Mouse (Mus musculus) heart, postnatal 25 days (tissue): ENCODE measurements around the gene Ltbp2. TPM values are rescaled to one million over a fixed set of nuclear protein-coding genes. Genes with fewer than 3 reads are reported as not detected.

Experiments
- DNase-seq: peaks from one replicate; pipeline ENCODE4 v3.0.0; 2022; ENCODE audit warnings: low spot score
- intact Hi-C: fragments of 180-260 bp; cut with DNase I; formaldehyde crosslinking; loops from one replicate; pipeline ENCODE4 v1.15.1; 2025
- total RNA-seq, 2 experiments: library from RNA; stranded (reverse); gene quantifications; 2 replicates each; pipeline ENCODE4 v1.2.3; 2021

Gene Ltbp2
- total RNA-seq, 2 experiments from 2014 or later: 1.8 to 2.0 TPM

GRCm38 (mm10) chr12:84772726-84773441, 103.4 kb downstream of the Ltbp2 start, which contains the start of the genes Npc2 and Isca2:
TSS of gene Npc2 (minus strand) at chr12:84773152.
TSS of gene Isca2 (plus strand) at chr12:84773251.
- peak; percentile 99 for DNase-seq
- intact Hi-C loops: no loop called here

GRCm38 (mm10) chr12:84771981-84772520, 104.3 kb downstream of the Ltbp2 start:
- intact Hi-C loops: no loop called here
- DNase-seq: no peak

GRCm38 (mm10) chr12:84769624-84770023, 106.7 kb downstream of the Ltbp2 start:
- intact Hi-C loops: no loop called here
- no peak for DNase-seq

GRCm38 (mm10) chr12:84767510-84767909, 108.8 kb downstream of the Ltbp2 start:
- intact Hi-C loops: no loop called here
- DNase-seq: no peak

- DNase-seq: no peak
- intact Hi-C loops: no loop called here
Measured at GRCm38 (mm10) chr12:84766113-84766735, 110.1 kb downstream of the Ltbp2 start.

GRCm38 (mm10) chr12:84765506-84765905, 110.8 kb downstream of the Ltbp2 start:
- no peak for DNase-seq
- intact Hi-C loops: no loop called here

- intact Hi-C loops: no loop called here
- DNase-seq: no peak
Measured at GRCm38 (mm10) chr12:84764756-84765155, 111.6 kb downstream of the Ltbp2 start.

- intact Hi-C loops: no loop called here
Measured at GRCm38 (mm10) chr12:84763577-84764218, 112.6 kb downstream of the Ltbp2 start.

GRCm38 (mm10) chr12:84762532-84762931, 113.8 kb downstream of the Ltbp2 start:
- intact Hi-C loops: no loop called here
- no peak for DNase-seq

More at GRCm38 (mm10) chr12:84763577-84764218, 112.6 kb downstream of the Ltbp2 start:
- DNase-seq: no peak

- intact Hi-C loops: no loop called here
- DNase-seq: no peak
Measured at GRCm38 (mm10) chr12:84759063-84759462, 117.3 kb downstream of the Ltbp2 start.

- intact Hi-C loops: no loop called here
- DNase-seq: no peak
Measured at GRCm38 (mm10) chr12:84756016-84756415, 120.3 kb downstream of the Ltbp2 start.

GRCm38 (mm10) chr12:84755008-84755695, 121.2 kb downstream of the Ltbp2 start:
- intact Hi-C loops: loop anchor here (1.0 kb wide), 1 partner anchor 101 kb away; no protein-coding TSS in a partner anchor
- no peak for DNase-seq

GRCm38 (mm10) chr12:84752131-84752977, 124.0 kb downstream of the Ltbp2 start:
- intact Hi-C loops: no loop called here
- no peak for DNase-seq

GRCm38 (mm10) chr12:84750661-84751060, 125.7 kb downstream of the Ltbp2 start:
- intact Hi-C loops: no loop called here
- peak; percentile 33 for DNase-seq

GRCm38 (mm10) chr12:84748134-84748533, 128.2 kb downstream of the Ltbp2 start:
- intact Hi-C loops: no loop called here
- no peak for DNase-seq

GRCm38 (mm10) chr12:84745700-84746099, 130.6 kb downstream of the Ltbp2 start:
- DNase-seq: no peak
- intact Hi-C loops: no loop called here

- intact Hi-C loops: no loop called here
Measured at GRCm38 (mm10) chr12:84743496-84743895, 132.8 kb downstream of the Ltbp2 start.

GRCm38 (mm10) chr12:84733366-84733765, 143.0 kb downstream of the Ltbp2 start:
- DNase-seq: no peak
- intact Hi-C loops: no loop called here

More at GRCm38 (mm10) chr12:84743496-84743895, 132.8 kb downstream of the Ltbp2 start:
- DNase-seq: no peak
